Mouse (Mus musculus) thymus, adult 2 months (tissue): ENCODE measurements around the gene Cemip2.

Source experiments
- CTCF ChIP-seq: fragments of 200-500 bp; IDR thresholded peaks from 2 replicates; pipeline ENCODE4 v1.5.1; 2012; ENCODE audit warnings: mild to moderate bottlenecking, control low read depth, low read length, moderate library complexity, borderline replicate concordance; ENCODE audit not compliant: control insufficient read depth, poor library complexity, insufficient read depth; ENCODE audit errors: extremely low read depth
- POLR2A ChIP-seq: fragments of 200-500 bp; IDR thresholded peaks from 2 replicates; pipeline ENCODE4 v1.6.1; 2012; ENCODE audit warnings: mild to moderate bottlenecking, low read length, control low read depth, moderate library complexity; ENCODE audit not compliant: control insufficient read depth, poor library complexity, insufficient read depth; ENCODE audit errors: extremely low read depth

GRCm38 (mm10) chr19:21820126-21820525 lies 42.0 kb downstream of the Cemip2 start:
- TF ChIP-seq CTCF (no peak), POLR2A (no peak)
